Mouse (Mus musculus) gastrocnemius, adult 8-10 months (tissue): ENCODE results near the gene Arvcf. TPM values are rescaled to one million over a fixed set of nuclear protein-coding genes. Genes with fewer than 3 reads are reported as not detected.

Source experiments
- DNase-seq, 2 experiments: peaks; one replicate each; pipeline ENCODE4 v3.0.0; 2022; ENCODE audit warnings: low spot score in 2 of 2
- total RNA-seq, 4 experiments: library from RNA; stranded (reverse); gene quantifications; 2 replicates each; pipeline ENCODE4 v1.2.4; 2022

The Arvcf gene
- total RNA-seq, 4 experiments from 2014 or later = 7.8 to 12.7 (median 9.9) TPM

DNA sequence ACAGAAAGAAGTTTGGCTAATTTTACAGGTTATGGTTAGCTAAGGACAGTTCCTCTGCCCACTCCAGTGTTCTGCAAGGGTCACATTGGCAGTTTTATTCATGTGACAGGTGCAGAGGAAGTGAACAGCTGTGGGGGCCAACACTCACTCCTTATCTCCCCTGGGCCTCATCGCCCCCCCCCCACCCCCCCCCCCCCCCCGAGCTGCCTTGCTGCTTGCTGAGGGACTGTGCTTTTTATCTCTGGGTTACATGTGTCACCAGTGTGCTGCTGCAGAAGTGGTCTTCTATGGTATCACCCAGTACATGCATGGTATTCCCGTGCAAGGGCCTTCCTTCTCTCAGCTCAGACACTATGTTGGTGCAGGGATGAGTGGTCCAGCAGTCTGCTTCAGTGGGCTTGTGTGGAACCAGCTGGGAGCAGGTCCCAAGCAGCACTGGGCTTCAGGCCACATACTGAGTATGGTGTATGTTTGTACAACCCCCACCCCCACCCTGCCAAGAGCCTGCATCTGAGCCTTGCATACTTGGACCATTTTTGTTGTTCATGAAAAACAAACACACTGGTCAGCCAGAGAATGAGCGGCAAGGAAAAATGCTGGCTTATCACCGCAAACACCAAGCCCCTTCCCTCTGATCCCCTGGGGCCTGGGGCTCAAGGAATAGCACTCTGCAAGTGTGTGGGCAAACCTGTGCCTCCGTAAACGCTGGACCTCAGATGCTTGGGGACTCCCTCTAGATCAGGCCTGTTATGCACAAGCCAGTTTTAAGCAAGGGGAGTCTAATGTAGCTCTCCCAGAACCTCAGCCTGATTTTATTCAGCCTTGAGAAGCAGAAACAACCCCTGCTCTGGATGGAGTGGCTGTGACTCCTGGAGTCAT is 40.0 kb downstream of the Arvcf start:
- no peak for DNase-seq

DNA sequence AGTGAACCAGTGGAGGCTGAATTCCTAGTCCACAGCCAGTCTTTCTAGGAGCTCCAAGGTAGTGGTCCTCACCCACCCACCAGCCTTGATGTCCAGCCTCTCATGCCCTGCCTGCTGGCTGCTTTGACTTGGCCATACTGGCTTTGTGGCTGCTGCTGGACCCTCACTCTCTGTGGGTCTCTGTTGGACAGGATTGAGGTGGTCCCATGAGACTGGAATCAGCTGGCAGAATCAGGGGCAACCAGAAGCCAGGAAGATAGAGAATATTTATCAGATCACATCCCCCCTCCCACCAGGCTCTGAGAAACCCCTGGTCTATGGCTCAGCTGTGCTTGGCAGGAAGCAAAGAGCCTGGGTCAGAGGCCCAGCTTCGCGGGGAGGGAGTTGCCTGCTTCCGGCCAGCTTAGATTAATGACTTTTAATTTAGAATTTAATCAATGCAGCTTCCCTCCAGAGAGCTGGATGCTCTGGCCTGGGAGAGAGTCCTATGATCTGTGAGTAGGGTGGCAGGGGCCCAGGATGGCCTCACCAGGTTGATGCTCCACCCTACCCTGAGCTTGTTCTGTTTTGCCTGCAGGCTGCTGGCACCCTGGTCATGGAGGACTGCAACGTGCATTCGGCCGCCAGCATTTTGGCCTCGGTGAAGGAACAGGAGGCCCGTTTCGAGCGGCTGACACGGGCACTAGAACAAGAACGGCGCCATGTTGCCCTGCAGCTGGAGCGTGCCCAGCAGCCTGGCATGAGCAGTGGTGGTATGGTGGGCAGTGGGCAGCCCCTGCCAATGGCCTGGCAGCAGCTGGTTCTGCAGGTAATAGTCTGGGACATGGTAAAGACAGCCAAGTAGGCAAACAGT is 40.8 kb downstream of the Arvcf start:
- DNase-seq = no peak

DNA sequence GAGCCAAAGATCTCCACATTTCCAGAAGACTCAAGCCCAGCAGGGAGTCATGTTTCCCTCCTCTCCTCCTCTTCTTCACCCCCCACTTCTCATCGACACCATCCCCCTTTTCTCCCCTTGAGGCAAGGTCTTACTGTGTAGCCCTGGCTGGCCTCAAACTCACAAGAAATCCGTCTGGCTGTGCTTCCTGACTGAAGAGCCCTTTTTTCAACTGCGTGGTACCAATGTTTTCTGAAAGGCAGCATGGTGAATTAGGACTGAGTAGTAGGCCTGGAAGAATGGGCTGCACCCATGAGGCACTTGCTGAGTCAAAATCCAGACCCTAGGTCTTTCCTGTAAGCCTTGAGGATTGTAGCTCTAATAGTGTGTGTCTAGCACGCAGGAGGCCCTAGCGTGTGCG is 42.4 kb downstream of the Arvcf start:
- no peak for DNase-seq

DNA sequence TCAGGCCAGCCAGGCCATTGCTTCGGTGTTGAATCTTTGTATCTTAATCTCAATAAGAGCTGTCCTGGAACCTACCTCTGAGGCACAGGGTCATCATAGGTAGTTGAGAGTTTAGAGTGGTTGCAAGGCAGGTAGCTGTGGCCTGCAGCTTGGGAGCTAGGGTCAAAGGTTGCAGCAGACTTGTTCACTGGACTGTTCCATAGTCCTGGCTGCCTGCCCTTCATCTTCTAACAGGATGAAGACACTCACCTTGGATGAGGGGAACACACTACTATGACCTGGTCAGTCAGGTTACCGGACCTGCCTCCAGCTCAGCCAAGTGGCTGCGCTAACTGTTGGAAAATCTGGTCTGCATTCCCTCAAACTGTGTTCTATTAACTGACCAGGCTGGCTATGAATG is 43.1 kb downstream of the Arvcf start:
- no peak for DNase-seq

DNA sequence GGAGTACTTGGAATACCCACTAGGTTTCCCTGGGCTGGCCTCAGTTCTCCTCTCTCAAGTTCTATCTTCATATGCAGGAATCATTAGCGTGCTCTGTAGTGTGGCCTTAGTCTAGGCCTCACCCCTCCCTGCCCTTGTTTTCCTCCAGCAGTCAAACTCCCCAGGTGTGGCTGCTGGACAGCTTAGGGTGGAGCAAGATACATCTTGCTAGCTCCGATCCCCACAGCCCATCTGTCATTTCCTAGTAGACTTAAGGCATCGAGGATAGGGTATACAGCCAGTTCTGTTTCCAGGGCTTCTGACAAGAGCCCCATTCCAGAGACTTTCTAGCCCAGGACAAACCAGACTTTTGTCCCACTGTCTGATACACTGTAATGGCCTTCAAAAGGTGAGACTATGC is 43.7 kb downstream of the Arvcf start:
- DNase-seq = no peak

DNA sequence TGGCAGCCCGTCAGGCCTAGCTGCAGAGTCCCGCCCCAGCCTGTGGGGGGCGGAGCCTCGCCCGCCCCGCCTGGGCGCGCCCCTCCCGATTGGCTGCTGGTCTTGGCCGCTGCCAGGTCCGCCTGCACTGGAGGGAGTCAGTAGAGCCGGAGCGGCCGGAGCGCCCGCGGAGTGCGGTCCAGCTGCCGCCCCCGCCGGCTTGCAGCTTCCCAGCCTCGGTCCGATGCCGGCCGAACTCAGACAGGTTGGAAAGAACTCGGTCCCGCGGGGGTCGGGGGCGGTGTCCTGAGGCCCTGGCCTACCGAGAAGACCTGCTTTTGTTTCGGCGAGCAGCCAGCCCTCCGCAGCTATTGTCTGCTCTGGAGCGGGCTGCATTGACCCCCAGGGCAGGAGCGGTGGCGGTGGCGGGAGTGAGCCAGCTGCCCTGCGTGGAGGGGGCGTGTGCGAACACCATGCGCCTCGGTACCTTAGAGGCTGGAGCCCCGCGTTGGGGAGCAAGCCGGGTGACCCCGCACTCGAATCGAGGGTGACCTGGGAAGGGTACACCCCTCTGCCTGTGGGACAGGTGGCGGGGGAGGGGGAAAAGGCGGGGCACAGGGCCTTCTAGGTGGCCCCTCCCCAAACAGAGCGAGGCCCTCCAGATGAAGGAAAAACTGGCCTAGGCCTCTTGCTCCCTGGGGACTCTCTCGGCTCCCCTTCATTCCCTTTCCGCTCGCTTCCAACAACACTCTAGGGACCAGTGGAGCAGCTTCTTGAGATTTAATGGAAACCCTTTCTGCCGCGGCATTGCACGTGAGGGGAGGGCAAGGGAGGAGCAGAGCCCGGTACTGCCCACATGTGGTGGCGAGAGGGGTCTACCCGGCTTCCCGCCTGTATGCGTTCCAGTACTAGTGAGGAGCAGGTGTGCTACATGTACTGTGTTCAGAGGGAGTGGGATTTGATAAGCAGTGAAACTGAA is 44.8 kb downstream of the Arvcf start:
- peak; percentile 86 to 91 for DNase-seq

DNA sequence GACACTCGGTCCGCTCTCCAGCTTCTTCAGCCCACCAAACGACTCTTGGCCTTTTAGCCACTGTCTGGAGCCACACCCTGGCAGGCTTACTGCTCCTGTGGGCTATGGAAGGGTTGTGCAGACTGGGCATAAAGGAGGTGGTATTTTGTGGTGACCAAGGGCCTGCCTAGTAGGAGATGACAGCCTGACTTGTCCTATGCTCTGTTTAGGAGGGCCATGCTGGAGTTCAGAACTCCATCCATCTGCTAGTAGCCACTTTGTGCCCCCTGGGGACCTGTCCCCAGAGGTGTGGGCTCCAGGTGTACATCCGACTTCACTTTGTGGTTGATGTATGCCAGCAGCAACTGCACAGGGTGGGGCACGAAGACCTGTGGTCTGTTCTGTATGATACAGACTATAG is 45.6 kb downstream of the Arvcf start:
- DNase-seq = no peak

DNA sequence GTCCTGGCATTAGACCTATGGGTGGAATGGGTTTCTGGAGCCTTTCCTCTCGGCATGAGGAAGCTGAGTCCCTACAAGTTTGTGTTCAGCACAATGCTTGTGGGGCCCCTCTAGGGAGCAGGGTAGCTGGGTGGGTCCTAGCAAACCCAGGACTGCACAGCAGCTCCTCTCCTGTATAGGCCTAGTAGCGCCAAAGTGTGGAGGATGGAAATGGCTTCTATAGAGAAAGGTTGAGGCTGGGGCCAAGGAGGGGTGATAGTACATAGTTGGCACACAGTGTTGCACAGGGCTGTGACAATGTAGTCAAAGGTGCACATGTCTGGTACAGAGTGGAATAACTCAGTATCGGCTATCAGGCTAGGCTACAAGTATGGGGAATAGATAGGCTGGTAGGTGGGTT is 46.1 kb downstream of the Arvcf start:
- DNase-seq = no peak

DNA sequence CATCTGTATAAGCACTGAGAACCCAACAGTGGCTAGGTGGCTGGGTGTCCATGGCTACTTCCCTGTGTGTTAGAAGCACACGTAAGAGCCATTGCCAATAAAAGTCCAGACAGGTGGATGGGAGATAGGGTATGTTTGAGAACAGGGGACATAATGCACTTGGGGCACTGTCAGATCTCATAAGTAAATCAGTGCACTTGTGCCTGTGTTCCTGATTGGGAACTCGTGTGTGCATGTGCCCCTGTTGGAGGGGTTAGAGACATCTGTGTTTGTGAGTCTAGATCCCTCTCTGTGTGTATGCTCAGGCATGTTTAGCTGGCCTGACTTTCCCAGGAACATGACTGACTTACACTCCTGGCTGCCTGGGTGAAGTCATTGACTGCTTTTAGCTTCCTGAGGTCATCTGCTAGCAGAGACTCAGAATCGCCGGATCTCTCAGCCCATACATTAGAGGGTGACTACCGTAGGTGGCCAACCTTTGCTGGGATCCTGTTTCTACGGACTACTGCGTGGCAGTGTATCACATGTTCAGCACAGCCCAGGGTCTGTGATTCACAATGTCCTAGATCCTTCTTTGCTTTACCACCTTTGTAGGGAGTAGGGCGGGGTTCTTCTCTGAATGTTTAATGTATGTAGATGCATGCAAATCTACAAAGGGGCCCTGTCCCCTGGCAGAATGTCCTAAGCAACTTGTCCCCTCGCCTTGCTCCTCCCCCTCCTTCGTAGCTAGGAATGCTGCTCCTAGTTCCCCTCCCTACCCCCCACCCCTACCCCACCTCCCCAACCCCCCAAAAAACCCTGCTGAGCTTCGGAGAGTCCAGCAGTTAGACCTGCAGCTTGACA is 47.0 kb downstream of the Arvcf start:
- DNase-seq = no peak

DNA sequence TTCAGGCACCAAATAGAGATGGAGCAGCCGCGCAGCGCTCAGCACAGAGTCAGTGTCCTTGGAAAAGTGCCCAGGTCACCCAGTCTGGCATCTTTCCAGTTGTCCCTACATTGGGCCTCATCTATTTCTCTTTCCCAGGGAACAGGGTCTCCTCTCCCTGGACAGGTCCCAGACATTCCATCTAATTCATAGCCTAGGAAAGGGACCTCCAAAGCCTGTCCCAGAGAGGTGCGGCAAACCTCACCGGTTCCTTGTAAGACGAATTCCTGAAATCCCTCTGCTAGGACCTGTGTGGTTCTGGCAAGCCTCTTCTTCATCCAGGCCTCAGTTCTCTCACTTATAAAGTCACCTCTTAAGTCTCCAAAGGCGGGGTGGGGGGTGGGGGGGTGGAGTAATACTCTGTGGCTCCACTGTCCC is 47.6 kb downstream of the Arvcf start:
- DNase-seq = no peak

DNA sequence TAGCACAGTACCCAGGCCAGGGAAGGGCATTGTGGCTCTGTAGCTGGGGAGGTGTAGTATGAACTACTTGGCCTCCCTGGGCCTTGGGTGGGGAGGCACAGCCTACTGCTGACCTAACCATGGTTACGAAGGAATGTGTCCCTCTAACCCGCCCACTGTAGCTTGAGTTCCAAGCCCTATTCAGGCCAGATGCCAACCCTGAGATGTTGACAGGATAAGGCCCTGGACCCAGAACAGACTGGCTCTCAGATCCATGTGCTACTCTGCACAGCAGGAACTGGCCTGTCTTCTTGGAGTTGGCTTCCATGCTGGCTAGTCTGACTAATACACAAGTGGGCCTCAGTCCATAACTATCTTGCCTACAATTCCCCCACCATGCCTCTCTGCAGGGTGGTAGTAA is 48.2 kb downstream of the Arvcf start:
- DNase-seq = peak; percentile 69 to 71

DNA sequence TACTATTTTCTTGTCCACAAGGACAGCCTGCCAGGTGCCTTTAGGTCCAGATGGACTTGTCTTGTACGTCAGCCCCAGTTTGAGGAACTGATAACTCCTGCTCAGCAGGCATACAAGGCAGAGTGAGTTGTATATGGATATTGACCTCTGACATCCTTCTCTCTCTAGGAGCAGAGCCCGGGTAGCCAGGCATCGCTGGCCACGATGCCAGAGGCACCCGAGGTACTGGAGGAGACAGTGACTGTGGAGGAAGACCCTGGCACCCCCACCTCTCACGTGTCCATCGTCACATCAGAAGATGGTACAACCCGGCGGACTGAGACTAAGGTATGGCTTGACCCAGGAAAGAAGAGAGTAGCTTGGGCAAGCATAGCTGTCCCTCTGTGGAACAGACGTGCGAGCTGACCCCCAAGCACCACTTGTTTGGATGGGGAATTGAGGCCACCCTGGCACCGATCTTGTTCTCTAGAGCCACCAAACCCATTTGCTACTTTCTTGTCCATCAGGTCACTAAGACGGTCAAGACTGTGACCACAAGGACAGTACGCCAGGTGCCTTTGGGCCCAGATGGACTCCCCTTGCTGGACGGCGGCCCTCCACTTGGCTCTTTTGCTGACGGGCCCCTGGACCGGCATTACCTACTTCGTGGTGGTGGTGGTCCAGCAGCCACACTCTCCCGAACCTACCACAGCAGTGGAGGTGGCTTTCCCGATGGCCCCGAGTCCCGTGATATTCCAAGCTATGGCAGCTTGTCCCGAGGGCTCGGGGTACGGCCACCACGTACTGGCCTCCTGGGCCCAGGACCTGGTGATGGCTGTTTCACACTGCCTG is 49.0 kb downstream of the Arvcf start:
- no peak for DNase-seq

DNA sequence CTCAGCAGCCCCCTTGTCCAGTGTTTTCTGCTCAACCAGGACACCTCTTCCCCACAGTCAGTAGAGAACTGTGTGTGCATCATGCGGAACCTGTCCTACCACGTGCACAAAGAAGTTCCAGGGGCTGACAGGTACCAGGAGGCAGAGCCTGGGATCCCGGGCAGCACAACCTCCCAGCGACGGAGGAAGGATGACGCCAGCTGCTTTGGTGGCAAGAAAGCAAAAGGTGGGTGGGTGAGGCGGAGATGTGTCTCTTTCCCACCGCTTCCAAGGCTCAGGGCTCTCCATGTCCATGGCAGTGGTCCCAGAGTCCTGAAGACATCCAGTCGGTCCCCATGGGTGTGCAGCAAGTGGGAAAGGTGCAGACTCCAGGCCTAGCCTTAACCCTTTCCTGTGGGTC is 52.0 kb downstream of the Arvcf start:
- DNase-seq = no peak

DNA sequence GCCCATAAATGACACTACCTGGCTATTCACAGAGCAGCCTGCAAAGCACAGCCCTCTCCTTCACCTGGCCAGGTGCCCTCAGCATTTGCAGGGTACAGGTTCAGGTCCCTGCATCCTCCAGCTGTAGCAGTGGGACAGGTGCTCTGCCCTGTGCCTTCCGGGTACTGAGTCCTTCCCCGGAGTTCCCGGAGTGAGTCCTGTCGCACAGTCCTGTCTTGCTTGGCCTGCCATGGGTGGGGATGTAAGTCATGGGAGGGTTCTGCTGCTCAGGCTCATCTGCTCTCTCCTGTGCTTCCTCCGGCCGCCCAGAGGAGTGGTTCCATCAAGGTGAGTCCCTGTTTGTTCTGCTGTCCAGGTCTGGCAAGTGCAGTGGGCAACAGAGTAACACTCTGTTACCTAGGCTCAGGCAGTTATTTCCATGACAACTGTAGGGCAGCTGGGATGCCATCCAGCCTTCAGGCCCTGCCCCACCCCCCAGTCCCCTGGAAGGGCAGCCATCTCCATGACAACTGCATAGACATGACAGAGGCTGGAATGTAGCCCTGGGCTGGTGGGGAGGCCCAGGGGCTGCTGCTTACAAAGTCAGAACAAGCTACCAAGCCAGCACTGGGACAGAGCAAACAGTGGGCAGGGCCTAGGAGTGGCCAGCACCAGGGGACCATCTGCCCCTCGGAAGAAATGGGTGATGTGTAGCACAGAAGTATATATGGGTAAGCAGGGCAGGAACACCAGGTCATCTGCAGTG is 52.7 kb downstream of the Arvcf start:
- no peak for DNase-seq

DNA sequence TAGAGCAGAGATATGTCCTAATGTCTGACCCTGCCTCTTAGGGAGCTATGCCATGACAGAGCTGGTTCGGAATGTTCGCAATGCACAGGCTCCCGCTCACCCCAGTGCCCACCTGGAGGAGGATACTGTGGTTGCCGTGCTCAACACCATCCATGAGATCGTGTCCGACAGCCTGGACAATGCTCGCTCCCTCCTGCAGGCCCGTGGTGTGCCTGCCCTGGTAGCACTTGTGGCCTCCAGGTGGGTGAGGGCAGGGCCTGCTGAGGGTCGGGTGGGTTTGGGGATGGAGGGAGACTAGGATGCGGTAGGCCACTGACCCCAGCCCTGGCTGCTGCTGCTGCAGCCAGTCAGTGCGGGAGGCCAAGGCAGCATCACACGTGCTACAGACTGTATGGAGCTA is 55.3 kb downstream of the Arvcf start:
- no peak for DNase-seq

DNA sequence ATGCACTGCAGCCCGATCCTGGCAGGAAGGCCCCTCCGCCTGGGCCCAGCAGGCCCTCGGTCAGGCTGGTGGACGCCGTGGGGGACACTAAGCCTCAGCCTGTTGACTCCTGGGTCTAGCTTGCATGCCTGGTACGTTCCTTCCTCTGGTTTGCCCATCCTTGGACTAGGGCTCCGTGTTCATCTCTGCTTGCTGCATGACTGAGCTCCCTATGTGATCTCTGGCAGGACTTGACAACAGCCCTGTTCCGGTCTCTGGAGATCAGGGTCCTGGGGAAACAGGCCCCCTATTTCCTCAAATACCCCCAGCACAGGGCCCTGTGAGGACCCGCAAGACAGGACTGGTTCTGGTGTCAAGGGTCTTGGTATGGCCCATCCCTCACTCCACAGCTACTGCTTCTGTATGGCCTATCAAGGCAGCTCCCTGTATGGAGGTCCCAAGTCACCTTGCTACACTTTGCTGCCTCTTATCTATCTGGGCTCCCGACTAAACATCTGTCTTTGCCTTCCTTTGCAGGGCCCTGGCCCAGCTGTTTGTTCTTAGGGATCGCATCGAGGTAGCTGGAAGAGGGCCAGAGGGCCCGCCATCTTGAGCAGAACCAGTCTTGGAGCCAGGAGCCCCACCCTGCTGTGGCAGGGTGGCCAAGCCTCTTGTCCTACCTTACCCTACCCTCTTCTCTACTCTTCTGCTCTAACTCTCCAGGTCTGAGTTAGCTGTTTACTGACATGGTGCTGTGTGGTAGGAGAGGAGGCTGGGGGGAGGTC is 57.3 kb downstream of the Arvcf start:
- no peak for DNase-seq

DNA sequence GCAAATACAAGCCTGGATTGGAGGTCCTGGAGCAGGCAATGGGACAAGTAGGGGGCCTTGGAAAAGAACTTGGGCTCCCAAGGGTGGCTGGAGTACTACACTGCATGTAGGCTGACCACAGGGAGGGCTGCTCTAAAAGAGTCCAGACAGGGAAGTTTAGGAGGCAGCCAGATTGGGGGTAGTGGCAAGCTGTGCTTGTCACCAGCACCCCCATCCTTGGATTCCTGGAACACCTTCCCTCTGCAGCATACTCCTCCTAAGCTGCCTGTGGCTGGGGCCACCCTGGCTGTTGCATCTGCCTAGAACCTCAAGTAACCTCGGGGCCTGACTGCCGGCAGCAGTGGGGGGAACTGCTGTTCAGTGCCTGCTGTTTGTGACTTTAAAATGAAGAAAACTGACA is 57.9 kb downstream of the Arvcf start:
- no peak for DNase-seq

DNA sequence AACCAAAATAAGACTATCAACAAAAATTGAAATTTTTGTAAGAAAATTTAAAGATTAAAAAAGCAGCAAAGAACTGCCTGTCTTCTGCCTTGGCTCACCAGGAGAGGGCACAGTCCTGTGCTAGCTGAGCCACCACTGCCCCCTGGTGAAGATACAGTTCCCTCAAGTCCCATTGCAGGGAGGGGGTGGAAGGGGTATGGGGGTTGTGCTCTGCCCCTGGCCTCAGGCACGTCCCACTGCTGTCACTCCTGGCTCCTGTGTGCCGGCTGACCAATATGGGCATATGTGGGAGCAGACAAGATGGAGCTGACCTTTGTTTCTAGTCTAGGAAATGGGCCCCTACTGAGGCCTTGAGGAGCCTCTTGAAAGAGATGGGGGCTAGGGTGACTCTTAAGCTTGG is 58.3 kb downstream of the Arvcf start:
- DNase-seq = no peak
